Mouse (Mus musculus) common myeloid progenitor, adult 5-6 weeks (primary cell): ENCODE measurements around the gene Ryr2. TPM values are rescaled to one million over a fixed set of nuclear protein-coding genes. Genes with fewer than 3 reads are reported as not detected.

Source experiments
- ATAC-seq: replicated peaks from 2 replicates; pipeline ENCODE4 v1.8.0; 2016; ENCODE audit warnings: low read depth, mild to moderate bottlenecking, moderate TSS enrichment, inconsistent platforms; ENCODE audit not compliant: poor library complexity, severe bottlenecking
- total RNA-seq: library from RNA; stranded (forward); fragments of 200-1000, 187-1606 nt; gene quantifications from 2 replicates; pipeline ENCODE4 v1.2.3, GENCODE M21; 2017

The Ryr2 gene
- total RNA-seq, 1 experiment from 2014 or later, result not detected

GRCm38 (mm10) chr13:12042891-12043491, 63.8 kb downstream of the Ryr2 start:
- no peak for ATAC-seq

- ATAC-seq, result no peak
Measured at GRCm38 (mm10) chr13:12039967-12040366, 66.8 kb downstream of the Ryr2 start.

- ATAC-seq, result peak; percentile 77
Measured at GRCm38 (mm10) chr13:12038676-12039075, 68.1 kb downstream of the Ryr2 start.

DNA sequence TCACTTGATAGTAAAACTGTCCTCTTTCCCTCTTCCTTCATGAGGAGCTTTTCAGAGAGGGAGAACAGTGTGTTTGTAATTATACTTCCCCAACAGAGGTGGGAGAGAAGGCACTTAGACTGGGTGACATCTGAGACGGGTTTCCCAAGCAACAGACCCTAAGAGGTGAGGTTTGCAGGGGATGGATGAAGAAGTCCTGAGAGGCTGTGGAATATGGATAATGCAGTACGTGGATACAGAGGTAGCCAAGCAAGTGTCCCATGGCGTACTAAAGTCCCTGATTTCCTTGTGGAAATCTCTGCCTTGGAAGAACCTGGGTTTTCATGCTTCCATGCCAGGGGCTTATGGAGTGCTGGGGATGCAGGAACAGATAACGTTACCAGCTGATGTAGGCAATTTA, 69.5 kb downstream of the Ryr2 start:
- ATAC-seq, result no peak

- no peak for ATAC-seq
Measured at GRCm38 (mm10) chr13:12036834-12037233, 69.9 kb downstream of the Ryr2 start.

DNA sequence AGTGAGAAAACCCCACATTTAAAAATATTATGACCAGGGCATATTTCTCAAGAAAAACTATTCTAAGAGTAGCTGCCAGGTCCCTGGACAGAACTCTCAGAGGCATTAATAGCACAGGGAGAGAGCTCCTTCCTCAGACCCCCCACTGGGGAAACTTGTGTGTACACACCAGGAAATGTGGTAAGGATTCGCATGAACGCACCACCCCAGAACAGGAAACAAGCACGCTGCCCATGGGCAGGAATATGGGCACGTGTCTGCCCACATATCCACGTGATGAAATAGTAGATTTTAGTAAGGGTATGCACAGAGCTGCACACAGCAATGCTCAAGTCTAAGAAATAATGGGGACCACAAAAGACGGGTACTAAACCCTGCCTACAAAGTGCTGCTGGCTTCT, 72.8 kb downstream of the Ryr2 start:
- ATAC-seq, result peak; percentile 76

DNA sequence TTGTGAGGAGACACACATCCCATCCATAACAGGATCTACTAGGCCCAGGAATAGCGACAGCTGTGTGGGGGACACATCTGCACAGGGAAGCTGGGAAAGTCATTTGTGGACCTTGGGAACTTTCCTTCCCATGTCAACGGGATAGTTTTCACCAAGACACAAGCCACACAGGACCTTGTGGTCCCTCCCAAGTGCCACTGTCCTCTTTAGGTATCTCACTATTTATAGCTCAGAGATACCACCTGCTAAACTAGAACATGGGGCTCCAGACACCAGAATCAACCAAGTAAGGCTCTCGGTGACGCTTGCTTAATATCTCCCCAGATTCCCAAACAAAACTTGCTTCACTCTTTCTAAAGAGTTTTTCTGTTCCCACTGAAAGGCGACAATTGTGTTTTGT, 73.5 kb downstream of the Ryr2 start:
- no peak for ATAC-seq

DNA sequence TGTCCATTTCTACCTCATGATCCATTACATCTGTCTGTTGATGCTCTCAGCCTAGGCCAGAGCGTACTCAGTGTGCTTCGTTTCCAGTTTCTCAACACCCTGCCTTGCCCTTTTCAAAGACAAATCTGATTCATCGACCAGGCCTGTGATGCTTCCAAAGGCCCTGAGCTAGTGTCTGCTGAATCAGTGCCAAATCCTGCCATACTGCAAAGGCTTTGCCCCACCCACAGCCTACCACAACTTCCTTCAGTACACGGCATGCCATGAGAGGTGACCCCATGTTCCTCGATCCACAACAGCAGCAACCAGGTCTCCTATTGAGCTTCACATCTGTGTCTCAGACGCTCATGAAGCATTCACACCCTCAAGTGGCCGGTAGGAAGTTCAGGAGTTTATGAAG, 76.9 kb downstream of the Ryr2 start:
- ATAC-seq, result no peak

GRCm38 (mm10) chr13:12029326-12029725, 77.4 kb downstream of the Ryr2 start:
- ATAC-seq, result no peak

DNA sequence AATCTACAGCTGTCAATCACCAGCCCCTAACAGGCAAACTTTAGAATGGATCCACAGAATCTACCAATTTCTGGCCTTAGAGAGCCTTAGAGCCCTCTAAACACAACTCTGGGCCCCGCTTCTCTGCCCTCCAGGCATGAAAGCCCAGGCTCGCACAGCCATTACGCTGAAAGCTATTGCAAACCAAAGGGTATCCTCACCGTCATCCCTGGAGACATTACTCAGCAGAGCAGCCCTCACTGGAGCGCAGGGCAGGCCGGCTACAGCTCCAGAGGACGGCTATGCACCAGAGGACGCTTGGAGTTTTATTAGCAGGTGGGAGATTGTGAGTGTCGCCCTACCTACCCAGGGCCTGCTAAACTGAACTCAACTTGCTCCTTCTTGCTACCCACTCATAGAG, 88.7 kb downstream of the Ryr2 start:
- no peak for ATAC-seq

- ATAC-seq, result no peak
Measured at GRCm38 (mm10) chr13:12013986-12014385, 92.8 kb downstream of the Ryr2 start.

- no peak for ATAC-seq
Measured at GRCm38 (mm10) chr13:12008995-12009689, 97.6 kb downstream of the Ryr2 start.

DNA sequence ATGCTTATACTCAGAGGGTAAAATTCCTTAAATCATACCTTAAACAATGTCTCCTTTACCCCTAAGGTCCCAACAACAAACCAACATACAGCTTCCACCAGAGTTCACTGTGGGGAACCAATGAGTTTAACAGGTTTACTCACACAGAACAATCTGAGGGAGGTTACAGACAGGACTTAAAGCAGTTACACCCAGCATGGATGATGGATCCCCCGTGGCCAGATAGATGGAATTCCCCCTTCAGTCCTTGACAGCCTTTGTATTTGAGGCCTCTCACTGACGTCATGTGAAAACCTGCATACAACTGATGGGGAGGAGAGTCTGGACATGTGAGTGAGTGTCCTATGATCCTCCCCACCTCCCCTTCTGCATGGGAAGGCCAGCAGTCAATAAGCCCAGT, 99.2 kb downstream of the Ryr2 start:
- ATAC-seq, result no peak

- no peak for ATAC-seq
Measured at GRCm38 (mm10) chr13:12001891-12002294, 104.9 kb downstream of the Ryr2 start.

DNA sequence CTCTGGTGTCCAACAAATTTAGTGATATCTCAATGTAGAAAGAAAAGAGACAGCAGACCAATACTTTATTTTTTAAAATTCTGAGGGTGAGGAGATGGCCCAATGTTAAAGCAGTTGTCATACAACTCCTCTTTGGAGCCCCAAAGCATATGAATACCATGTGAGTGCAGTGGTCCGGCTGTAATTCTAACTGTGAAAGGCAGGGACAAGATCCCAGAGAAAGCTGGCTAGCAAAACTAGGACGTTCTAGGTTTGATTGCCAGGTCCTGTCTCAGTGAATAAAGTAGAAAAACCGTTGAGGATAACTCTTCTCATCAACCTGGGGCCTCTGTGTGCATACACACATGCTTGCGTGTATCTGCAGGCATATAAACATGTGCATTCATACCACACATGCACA, 106.9 kb downstream of the Ryr2 start:
- ATAC-seq, result no peak

GRCm38 (mm10) chr13:11997366-11997765, 109.4 kb downstream of the Ryr2 start:
- ATAC-seq, result no peak

GRCm38 (mm10) chr13:11987556-11987955, 119.2 kb downstream of the Ryr2 start:
- ATAC-seq, result no peak

GRCm38 (mm10) chr13:11985056-11985455, 121.7 kb downstream of the Ryr2 start:
- ATAC-seq, result no peak

GRCm38 (mm10) chr13:11978997-11979396, 127.7 kb downstream of the Ryr2 start:
- ATAC-seq, result no peak

DNA sequence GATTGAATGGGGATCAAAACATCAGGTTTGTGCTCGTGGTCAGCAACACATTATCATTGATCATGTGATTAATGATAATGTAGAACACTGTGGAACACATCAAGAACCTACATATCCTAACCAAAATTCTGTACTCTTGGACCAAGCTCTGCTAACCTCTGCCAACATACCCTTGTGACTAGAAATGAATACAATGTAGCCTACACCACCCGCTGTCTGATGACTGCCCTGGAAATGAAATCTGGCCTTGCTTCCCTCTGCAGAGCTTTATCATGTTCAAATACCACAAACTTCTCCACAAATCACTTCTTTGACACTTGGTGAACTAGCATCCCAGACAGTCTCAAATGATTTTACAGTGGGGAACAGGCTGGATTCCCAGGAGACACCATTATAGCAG, 128.4 kb downstream of the Ryr2 start:
- no peak for ATAC-seq

DNA sequence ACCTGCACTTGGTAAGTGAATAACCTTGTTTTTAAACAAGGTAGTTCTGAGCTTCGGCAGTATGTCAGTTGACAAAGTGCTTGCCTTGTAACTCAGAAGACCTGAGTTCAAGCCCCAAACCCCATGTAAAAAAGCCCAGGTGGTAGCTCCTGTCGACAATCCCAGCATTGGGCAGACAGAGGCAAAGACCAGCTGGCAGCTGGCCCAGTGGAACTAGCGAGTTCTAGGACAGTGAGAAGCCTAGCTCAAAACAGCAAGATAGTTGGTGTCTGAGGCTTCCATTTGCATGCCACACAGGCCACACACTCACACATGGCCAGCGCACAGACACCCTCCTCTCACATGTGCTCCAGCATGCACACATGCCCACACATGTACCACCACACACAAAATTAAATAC, 129.1 kb downstream of the Ryr2 start:
- no peak for ATAC-seq

- no peak for ATAC-seq
Measured at GRCm38 (mm10) chr13:11964391-11964790, 142.4 kb downstream of the Ryr2 start.
